8 mouse cellular contexts compared by ENCODE assay signal in the genomic region with DNA sequence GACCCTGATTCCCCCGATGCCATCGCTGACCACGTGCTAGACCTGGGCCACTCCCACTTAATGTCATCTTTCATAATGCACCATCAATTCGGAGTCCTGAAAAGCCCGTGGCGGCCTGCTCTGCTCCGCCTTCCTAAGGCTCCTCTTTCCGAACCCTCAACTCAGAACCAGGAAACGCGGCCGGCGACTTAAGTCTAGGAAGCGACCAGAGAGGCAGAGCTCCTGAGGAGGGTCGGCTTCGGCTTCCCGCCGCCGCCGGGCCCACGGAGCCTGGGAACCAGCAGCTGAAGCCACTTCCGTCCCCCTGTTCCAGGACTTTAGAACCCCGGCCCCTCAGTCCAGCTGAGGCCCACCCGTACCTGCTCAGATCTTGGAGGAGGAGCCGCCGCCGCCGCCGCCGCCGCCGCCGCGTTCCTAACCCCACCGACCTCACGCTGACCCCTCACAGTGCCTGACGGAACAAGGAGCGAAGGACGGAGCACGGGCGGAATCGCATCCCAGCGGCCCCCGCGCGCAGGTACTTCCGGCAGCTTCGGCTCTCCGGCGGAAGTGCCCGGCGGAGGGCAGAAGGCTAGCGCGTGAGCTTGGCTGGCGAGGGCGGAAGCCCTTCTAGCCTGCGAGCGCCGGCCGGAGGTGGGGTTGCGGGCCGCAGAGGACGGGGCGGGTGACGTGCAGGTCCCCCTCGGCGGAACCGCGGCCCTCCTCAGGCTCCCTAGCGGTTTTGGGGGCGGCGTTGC. TPM values are rescaled to one million over a fixed set of nuclear protein-coding genes. Genes with fewer than 3 reads are reported as not detected.
A peak's percentile ranks its signal among the peaks of the same experiment; 100 is the strongest.
DNase-seq lines count a peak whose midpoint lies in the region; ATAC-seq lines count a peak whose summit lies in the region.

A gene (plus strand): TSS at position 69 of the 737 bp plus-strand sequence.
A gene (minus strand): TSS at position 545 of the 737 bp plus-strand sequence.

- ATAC-seq in hindbrain, embryonic 16.5 days, result peak; percentile 94

- peak within 1 kb of the TSS; percentile 78 for H3K9ac ChIP-seq in hindbrain, embryonic 16.5 days (ENCODE audit: low read depth, low read length)

- WGBS in hindbrain, embryonic 16.5 days, result under 1% methylated on average over 71 of the region's 71 CpGs
- WGBS in macrophage (ENCODE audit: missing documents), result 2% methylated on average over 64 of the region's 71 CpGs

- peak; percentile 82 for DNase-seq in T-cell, adult 2 months (ENCODE audit: low spot score)
- peak; percentile 90 to 94 for DNase-seq in cerebellum, postnatal 36 days
- DNase-seq in gastrocnemius, adult 18-20 months (ENCODE audit: low spot score), result peak; percentile 90
- DNase-seq in left cerebral cortex, adult 18-20 months (ENCODE audit: low spot score in 2 of 2), result peak; percentile 94 to 95
- peak; percentile 94 for DNase-seq in right cerebral cortex, adult 18-20 months
- peak; percentile 41 for DNase-seq in urinary bladder, postnatal 10 days (ENCODE audit: low spot score)

- H3K79me2 ChIP-seq in macrophage (ENCODE audit: inconsistent target), result peaks cover 66% of the 10 kb centered on the region

- H3K27ac ChIP-seq in hindbrain, embryonic 16.5 days (ENCODE audit: low read depth, low read length), result peak within 1 kb of the TSS; percentile 92
- peak within 1 kb of the TSS; percentile 58 for H3K27ac ChIP-seq in macrophage

- no peaks in the 10 kb centered on the region for H3K9me3 ChIP-seq in hindbrain, embryonic 16.5 days (ENCODE audit: control insufficient read depth, low read length)

- H3K4me1 ChIP-seq in hindbrain, embryonic 16.5 days (ENCODE audit: control insufficient read depth, insufficient read depth, low read depth, low read length), result peaks cover 29% of the 10 kb centered on the region

- H3K36me3 ChIP-seq in hindbrain, embryonic 16.5 days (ENCODE audit: control insufficient read depth, insufficient read depth, low read length), result peaks cover 8% of the 10 kb centered on the region
- H3K36me3 ChIP-seq in macrophage (ENCODE audit: inconsistent target), result peaks cover 38% of the 10 kb centered on the region

- peak within 1 kb of the TSS; percentile 52 for H3K4me3 ChIP-seq in hindbrain, embryonic 16.5 days (ENCODE audit: low read length)
- H3K4me3 ChIP-seq in macrophage (ENCODE audit: inconsistent target), result peak within 1 kb of the TSS; percentile 84

- no peaks in the 10 kb centered on the region for H3K27me3 ChIP-seq in hindbrain, embryonic 16.5 days (replicated peaks; ENCODE audit: control insufficient read depth, insufficient read depth, low read length)

- H3K4me2 ChIP-seq in hindbrain, embryonic 16.5 days (ENCODE audit: low read length), result peak within 1 kb of the TSS; percentile 69

RNA-seq across cellular contexts. Expression of the first gene that starts in this region (rescaled TPM):
- total RNA-seq in gastrocnemius, adult 18-20 months (2021), result 10 to 100 TPM; 11.7 to 12.4 TPM
- 75.0 and 83.7 TPM in 2 replicates for polyA plus RNA-seq in hindbrain, embryonic 16.5 days (2015; fragmentation: Nextera tagmentation; extraction: Ambion mirVana)
- total RNA-seq in left cerebral cortex, adult 18-20 months (2021), result 10 to 100 TPM; 66.0 to 67.6 TPM
- 100 to 1,000 TPM in 13 of 26 experiments, 10 to 100 TPM in 13; 56.0 to 180 (median 98.4) TPM for total RNA-seq in macrophage (2018; cell fraction: chromatin; rRNA removed)
- 10 to 100 TPM; 10.8 to 20.2 (median 15.4) TPM for total RNA-seq in macrophage (2018; cell fraction: cytosol; rRNA removed)
- 100 to 1,000 TPM in 5 of 26 experiments, 10 to 100 TPM in 21; 31.4 to 115 (median 62.2) TPM for total RNA-seq in macrophage (2018; cell fraction: nucleus; rRNA removed)
- polyA plus RNA-seq in macrophage (2018), result 13.7 to 17.8 TPM (median 17.3 TPM) in 3 replicates

RNA-seq across cellular contexts. Expression of the second gene that starts in this region (rescaled TPM):
- total RNA-seq in gastrocnemius, adult 18-20 months (2021), result 10 to 100 TPM; 23.0 to 26.5 TPM
- polyA plus RNA-seq in hindbrain, embryonic 16.5 days (2015; fragmentation: Nextera tagmentation; extraction: Ambion mirVana), result 83.5 and 87.2 TPM in 2 replicates
- total RNA-seq in left cerebral cortex, adult 18-20 months (2021), result 10 to 100 TPM; 43.9 to 48.5 TPM
- total RNA-seq in macrophage (2018; cell fraction: chromatin; rRNA removed), result 100 to 1,000 TPM in 16 of 26 experiments, 10 to 100 TPM in 10; 66.8 to 144 (median 110) TPM
- 10 to 100 TPM; 14.5 to 24.4 (median 18.9) TPM for total RNA-seq in macrophage (2018; cell fraction: cytosol; rRNA removed)
- 100 to 1,000 TPM in 1 of 26 experiments, 10 to 100 TPM in 25; 47.0 to 106 (median 69.1) TPM for total RNA-seq in macrophage (2018; cell fraction: nucleus; rRNA removed)
- 21.9 to 23.2 TPM (median 22.5 TPM) in 3 replicates for polyA plus RNA-seq in macrophage (2018)

Comparison
In these comparisons a context has a peak if more than half of its experiments do, and no peak if none do; other contexts are left out.
1. Peak in every context shown above with its lines: DNase-seq, ATAC-seq, H3K4me3 ChIP-seq and H3K27ac ChIP-seq.
2. RNA of the first gene that starts in this region (total RNA-seq): 66.0 to 67.6 TPM in left cerebral cortex, adult 18-20 months; 11.7 to 12.4 TPM in gastrocnemius, adult 18-20 months; every median in the first group is over 4 times any median in the second.
3. DNase-seq: peak in every context shown above with its lines; median percentile 94 in left cerebral cortex, adult 18-20 months; 94 in right cerebral cortex, adult 18-20 months; 92 in cerebellum, postnatal 36 days; 90 in gastrocnemius, adult 18-20 months; 82 in T-cell, adult 2 months; 41 in urinary bladder, postnatal 10 days.